Mouse (Mus musculus) left cerebral cortex, postnatal 36 days (tissue): Measurements from ENCODE around the gene Ntan1. TPM values are rescaled to one million over a fixed set of nuclear protein-coding genes. Genes with fewer than 3 reads are reported as not detected.
A peak's percentile ranks its signal among the peaks of the same experiment; 100 is the strongest.
"Not testable (repeated sequence)": the region's sequence is repeated elsewhere in the genome, so short reads cannot be mapped to it uniquely, and the experiment has no call there.

Source experiments
- DNase-seq, 2 experiments: peaks; one replicate each; pipeline ENCODE4 v3.0.0; 2021 to 2022; ENCODE audit warnings: low spot score in 2 of 2, mixed read lengths in 1 of 2
- intact Hi-C: fragments of 180-260 bp; cut with DNase I; formaldehyde crosslinking; loops from one replicate; pipeline ENCODE4 v1.15.1; 2025
- total RNA-seq, 2 experiments: library from RNA; stranded (reverse); gene quantifications; 2 replicates each; pipeline ENCODE4 v1.2.3; 2021

Gene Ntan1
- total RNA-seq: 10 to 100 TPM; 99.3 to 99.7 TPM

DNA sequence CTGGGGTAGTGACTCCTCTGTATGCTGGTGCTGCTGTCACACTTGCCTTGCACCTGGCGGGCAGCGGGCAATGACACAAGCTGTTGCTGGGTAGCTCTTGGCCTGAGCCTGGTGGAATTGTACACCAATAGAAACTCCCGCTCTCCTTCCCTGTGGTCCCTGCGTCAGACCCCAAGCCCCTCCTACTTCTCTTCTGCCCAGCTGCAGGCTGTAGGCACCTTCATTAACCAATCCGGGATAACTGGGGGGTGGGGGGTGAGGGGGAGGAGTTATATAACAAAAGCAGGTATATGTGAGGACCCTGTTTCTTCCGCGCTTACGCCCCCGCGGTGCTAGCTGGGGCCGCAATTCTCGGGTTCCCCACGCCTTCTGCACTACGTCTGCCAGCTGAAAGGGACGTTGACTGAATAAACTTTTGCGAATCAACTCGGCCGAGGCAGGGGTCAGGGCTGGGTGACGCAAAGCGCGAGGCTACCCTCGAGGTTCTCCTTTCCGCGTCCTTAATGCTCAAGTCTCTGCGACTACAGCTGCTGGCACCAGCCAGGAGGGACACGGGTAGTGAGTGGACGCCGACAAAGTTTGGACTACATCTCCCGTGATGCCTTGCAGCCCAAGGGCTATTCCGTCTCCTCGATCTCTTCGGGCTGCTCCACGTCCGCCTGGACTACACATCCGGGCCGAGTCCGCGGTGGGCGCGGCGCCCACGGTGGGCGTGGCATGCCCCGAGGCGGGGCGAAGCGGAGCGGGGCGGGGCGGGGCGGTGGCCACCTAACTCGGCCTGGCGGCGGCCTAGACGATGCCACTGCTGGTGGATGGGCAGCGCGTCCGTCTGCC, at the start of gene Ntan1:
Gene Ntan1, plus strand, starts transcription at position 286 of the 834 bp plus-strand sequence.
- intact Hi-C loops: no loop called here
- peak; percentile 95 to 96 for DNase-seq

DNA sequence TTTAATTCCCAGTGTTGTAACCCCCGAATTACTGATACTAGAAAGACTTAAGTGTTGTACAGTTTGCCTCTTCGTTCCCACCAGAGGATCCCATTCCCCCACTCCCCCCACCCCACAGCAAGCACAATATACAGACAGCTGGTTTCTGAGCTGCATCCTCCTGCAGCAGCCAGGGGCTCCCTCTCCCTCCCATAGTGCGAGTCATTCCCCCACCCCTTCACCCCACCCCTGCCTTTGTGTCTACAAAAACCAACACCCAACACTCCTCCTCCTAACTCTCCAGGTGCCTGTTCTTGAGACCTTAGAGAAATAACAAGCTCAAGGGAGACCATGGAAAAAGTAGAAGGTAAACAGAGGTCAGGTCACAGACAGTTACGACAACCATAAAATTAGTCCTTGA, 47.0 kb upstream of the Ntan1 start:
- DNase-seq, intact Hi-C loops: not testable (repeated sequence)

DNA sequence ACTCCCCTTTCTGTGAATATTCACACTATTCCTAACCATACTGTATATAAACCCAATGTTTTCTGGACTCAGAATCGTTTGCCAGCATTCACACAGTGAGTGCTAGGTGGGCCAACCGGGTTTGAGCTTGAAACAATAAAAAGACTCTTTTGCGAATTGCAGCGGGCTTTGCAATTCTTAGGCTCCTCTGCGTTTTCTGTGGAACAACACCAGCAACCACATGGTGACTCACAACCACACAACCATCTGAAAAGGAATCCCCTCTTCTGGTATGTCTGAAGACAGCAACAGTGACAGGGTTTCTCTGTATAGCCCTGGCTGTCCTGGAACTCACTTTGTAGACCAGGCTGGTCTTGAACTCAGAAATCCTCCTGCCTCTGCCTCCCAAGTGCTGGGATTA, 46.6 kb upstream of the Ntan1 start:
- intact Hi-C loops, DNase-seq: not testable (repeated sequence)

DNA sequence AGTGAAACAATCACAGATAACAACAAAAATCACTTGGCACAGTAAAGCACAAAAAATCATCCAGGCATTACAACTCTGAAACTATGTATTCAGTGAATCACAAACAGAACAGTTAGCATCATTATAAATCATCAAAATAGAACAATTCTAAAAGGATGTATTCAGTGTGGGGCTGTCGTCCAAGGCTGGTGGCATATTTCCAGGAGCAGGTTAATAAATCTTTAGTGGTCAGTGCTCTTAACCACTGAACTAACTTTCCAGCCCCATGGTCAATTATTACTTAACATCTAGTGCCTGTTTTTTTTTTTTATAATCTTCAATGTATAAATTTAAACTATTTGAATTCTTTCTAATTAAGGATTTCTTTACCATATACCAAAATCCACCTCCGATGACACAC, 44.6 kb upstream of the Ntan1 start:
- DNase-seq, intact Hi-C loops: not testable (repeated sequence)

DNA sequence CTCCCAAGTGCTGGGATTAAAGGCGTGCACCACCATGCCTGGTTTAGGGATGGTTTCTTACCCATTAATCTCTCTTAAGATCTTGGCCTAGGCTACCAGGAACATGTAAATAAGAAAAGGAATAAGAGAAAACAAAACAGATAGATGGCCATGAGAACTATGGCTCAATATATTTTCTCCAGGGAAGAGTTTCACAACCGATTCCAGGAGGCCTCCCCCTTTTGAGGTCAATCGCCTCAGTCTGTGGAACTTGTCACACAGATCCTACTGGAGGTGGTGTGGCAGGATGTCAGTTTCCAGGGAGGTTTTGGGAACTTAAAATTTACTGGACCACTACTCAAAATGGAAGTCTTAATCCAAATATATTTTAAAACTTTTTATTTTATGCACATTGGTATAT, 44.0 kb upstream of the Ntan1 start:
- DNase-seq, intact Hi-C loops: not testable (repeated sequence)

DNA sequence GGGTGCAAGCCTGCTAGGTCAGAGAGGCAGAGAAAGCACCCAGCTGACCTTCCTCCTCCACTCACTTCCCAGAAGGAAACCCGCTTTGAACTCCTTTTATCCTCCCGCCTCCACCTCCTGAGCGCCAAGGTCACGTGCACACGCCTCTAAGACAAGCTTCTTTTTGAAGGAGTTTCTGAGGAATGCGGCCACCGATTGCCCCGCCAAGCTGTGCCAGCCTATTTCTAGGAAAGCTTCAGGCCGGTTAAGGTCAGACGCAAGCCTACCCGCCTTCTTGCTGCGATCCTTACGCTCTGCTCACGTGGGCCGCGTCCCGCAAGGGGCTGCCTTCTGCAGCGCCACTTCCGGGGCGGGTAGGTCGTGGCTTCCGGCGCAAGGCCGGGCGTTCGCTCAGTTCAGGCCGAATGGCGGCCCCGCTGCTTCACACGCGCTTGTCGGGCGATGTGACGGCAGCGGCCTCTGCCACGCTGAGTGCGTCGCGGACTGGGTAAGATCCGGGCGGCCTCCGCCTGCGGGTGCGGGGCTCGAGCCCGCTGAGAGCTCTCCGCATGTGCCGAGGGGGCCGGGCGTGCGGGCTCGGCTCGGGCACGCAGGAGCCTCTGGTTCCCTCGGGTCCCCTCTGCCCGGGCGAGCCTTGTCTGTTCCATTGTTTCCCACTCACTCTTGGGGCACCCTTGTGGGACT, 38.1 kb upstream of the Ntan1 start, which contains the start of gene Rrn3:
Gene Rrn3, plus strand, starts transcription at position 356 of the 684 bp plus-strand sequence.
- intact Hi-C loops: no loop called here
- peak; percentile 90 to 93 for DNase-seq

DNA sequence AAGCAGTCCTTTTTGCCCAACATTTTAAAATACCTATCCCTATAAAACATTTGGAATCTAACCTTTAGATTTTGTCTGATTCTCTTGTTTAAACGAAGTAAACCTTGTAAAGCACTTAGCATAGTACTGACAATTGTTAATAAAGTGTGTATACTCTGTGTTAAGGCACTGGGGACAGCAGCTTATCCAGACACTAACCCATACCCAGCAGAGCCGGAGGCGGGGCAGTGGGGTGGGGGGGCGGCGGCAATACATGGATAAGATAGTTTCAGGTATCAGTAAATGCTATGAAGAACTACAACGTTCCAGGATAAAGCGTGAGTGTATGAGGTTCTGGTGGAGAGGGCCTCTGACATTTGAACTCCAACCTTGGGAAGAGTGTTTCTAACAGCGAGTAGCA, 37.4 kb upstream of the Ntan1 start:
- intact Hi-C loops: no loop called here
- no peak for DNase-seq

DNA sequence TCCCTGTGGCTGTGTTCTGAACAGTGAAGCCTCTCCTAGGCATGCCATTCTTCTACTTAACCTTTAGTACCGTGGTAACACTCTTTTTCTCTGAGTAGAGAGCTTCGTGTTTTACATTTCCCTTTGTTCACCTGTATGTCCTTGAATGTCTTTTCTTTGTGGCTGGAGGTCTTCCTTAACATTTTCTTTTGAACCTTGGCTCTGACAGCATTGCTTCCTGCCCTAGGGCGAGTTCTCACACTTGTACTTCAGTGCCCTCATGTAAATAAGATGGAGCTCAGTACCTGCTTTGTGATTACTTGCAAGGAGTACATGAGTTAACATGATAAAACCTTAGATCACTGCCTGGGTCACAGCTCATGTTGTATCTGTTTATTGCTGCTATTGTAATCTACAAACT, 32.7 kb upstream of the Ntan1 start:
- DNase-seq: no peak
- intact Hi-C loops: no loop called here

DNA sequence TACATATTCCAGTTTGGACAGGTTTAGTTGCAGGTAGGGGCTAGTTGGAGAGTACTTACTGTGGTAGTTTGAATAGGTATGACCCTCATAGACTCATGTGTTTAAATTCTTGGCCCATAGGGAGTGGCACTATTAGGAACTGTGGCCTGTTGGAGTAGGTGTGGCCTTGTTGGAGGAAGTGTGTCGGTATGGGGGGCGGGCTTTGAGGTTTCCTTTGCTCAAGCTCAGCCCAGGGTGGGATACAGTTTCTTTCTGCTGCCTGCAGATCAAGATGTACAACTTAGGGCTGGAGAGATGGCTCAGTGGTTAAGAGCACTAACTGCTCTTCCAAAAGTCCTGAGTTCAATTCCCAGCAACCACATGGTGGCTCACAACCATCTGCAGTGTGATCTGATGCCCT, 25.2 kb upstream of the Ntan1 start:
- intact Hi-C loops, DNase-seq: not testable (repeated sequence)

DNA sequence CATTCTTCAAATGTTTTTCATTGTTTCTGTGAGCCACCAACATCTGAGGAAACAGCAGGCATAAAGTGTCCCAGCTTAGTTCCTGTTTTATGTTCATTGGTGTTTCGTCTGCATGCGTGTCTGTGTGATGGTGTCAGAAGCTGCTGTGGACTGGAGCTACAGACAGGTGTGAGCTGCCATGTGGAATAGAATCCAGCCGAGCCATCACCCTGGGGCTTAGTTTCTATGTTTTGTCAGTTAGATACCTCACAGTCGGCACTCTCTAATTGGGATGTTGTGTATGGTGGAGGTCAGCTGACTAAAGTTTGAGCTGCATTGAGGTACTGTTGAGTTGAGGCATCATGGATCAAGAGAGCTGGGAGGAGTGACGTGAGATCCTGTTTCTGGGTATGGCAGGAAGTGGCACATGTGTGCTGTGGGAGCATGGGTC, 21.9 kb upstream of the Ntan1 start:
- DNase-seq: no peak
- intact Hi-C loops: no loop called here

DNA sequence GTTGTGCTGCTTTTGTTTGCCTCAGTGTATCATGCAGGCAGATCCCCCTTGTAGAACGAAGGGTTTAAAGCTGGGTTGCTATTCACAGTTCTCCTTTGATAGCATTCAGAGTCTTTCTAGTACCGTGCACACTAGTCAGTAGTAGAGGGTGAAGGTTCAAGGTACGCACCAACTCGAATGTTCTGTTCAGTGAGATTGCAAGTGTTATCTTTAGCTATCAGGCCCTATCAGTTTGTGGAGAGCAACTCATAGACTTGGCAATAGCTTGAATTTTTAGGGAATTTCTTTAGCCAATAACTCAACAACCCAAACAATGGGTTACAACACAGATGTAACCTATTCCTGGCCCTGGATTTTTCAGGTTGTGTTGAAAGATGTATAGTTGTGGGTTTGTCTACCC, 17.4 kb upstream of the Ntan1 start:
- intact Hi-C loops: no loop called here
- DNase-seq: no peak

DNA sequence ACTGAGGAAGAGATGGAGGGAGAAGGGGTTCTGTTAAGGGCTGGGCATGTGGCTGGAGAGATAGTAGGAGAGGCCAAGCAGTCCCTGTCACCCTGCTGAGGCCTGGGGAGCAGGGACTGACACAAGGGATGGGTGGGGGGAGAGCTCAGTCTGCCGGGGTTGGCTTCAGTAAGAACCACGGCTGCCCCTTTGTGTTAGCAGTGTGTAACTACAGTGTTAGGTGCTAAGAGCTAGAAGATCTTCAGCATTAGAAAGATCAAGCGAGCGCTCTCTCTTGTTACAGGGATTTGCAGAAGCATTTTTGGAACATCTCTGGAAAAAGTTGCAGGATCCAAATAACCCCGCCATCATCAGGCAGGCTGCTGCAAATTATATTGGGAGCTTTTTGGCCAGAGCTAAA, 14.0 kb upstream of the Ntan1 start:
- intact Hi-C loops: no loop called here
- DNase-seq: no peak

DNA sequence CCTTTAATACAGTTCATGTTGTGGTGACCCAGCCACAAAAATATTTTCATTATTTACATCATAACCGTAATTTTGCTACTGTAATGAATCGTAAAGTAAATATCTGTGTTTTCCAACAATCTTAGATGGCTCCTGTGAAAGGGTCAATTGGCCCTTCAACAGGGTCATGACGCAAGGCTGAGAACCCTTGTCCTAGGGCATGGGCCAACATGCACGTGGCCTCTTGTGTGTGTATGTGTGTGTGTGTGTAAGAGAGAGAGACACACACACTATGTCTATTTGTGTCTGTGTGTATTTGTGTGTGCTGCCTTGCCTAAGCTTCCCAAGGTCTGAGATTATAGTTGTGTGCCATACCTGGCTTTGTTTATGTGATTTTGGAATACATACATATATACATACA, 11.0 kb upstream of the Ntan1 start:
- intact Hi-C loops: no loop called here
- no peak for DNase-seq

DNA sequence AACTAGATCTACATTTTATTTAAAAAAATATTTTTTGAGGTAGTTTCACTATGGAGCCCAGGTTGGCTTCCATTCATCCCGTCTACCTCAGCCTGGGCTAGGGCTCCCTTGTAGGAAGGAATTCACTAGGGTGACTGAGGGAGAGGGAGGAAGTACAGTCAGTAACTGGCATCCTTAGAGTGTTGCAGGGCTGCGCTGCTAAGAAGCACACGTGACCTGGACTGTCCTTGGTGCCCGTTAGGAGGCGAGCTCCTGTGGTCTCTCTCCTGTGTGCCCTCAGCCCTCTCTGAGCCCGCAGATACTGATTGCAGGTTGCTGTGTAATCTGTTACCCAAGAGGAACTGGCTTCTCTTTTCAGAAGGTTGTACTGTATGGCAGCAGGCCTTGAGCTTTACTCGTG, 10.2 kb upstream of the Ntan1 start:
- DNase-seq: no peak
- intact Hi-C loops: no loop called here

DNA sequence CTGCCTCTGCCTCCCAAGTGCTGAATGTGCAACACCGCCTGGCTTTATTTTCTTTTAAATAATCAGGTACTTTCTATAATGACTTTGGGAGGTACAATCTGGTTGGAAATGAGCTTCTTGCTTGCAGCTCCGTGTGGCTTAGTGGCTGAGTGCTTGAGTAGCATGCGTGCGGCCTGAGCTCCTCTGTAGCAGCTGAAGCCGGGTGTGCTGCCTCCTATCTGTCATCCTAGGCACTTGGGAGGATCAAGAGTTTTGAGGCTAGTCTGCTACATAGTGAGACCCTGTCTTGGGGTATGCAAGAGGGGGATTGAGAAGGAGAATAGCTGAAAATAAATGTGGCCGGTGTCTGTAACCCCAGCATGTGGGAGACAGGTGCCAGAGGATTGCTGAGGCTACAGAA, 6.5 kb upstream of the Ntan1 start:
- DNase-seq: no peak
- intact Hi-C loops: no loop called here

DNA sequence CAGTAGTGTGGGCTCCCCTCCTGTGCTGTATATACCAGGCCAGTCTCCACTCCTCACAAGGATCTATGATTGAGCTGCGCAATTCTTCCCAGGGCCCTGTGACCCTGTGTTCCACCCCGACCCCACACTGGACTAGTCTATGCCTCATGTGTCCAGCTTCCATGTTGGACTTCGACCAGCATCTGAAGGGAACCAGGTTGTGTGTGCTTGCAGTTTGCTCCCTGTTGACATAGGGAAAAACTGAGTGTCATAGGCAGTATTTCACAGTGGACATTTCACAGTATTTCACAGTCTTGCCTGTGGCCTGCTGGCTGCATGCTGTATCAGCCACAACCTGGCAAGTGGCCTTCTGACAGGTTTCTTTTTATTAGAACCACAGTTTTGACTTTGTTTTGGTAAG, 5.4 kb upstream of the Ntan1 start:
- intact Hi-C loops: no loop called here
- DNase-seq: no peak

DNA sequence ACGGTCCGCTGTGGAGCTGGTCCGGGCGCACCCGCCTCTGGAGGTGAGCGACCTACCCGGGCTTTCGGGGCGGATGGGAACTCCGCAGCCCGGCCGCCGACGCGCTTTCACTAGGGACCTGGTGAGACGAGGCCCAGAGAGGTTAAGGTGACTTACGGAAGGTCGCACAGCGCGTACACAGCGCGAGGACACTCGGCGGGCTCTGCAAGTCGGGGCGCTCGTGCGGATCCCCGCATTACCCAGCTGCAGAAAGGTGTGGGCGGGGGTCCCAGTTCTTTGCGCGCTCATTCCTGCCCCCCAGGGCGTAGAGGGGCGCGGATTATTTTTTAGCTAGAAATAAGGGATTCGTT, 724 bp downstream of the Ntan1 start:
- DNase-seq: no peak
- intact Hi-C loops: no loop called here

DNA sequence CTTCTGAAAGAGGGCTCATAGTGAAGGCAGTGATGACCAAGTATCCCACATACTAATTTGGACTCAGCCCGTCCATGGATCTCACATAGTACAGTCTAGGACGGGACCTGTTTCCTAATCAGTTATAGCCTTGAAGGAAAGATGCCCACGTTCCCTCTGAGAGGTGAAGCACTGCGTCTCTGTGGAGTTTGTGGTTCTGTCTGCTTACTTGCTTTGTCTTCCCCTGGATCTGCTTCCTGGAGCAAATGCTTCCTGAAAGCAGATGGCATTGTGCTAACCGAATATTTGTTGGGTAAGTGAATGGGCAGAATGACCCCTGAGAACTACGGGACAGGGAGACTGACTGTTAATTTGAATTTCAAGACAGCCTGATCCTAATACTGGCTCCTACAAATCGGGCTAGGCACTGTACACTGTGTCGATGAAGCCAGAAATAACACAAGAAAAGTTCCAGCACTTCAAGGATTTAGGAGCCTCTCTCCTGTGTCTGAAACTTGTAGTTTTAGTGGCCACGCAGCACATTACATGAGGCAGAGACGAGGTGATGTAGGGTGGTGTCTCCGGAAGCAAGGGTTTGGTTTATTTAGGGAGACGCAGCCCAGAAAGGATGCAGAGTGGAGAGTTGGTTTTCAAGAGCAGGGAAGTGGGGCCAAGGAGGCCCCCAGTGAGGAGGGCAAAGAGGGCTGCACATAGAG, 1.3 kb downstream of the Ntan1 start:
- DNase-seq: no peak
- intact Hi-C loops: no loop called here

DNA sequence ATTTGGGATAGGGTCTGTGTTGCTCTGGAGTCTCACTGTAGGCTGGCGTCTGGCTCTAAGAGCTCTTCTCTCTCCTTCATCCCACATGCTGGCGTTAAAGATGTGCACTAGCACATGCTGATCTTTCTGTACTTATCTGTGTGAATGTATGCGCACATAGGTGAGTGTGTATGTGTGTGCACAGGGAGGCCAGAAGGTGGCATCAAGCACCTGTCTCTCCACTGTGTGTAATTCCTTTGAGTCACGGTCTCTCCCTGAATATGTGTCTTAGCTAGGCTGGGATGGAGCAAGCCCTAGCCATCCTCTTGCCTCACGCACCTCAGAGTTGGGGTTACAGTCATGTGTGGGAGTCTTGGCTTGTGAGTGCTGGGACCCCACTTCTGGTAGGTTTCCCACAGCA, 2.1 kb downstream of the Ntan1 start:
- no peak for DNase-seq
- intact Hi-C loops: no loop called here

DNA sequence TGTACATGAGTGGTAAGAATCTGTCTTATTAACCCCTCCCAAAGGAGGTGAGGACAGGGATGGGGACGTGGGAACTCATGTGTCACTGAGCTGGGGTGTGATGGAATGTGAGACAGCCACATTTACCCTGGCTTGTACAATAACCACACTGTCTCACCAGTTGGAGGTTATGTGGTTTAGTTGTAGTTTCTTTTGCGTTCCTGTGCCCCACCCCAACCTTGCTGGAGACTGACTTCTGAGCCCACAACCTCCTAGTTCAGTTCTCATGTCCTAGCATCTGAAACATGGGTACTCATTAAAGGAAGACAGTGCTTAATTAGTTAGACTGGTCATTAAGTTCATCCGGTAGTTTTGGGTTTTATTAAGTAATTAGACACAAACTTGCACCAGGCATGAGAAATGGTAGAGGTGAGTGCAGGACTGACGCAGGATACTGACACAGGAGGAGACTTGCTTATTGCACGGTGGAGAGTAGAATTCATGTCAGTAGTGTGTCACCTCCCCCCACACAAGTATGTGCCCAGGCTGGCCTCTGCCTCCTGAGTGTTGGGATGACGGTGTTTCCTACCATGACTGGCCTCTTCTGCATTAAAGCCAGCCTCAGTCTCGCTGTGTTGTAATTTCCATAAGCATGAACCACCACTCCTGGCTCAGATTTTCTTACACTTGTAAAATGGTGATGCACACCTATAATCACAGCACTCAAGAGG, 7.3 kb downstream of the Ntan1 start:
- no peak for DNase-seq
- intact Hi-C loops: no loop called here
